Mouse (Mus musculus): ENCODE data around the gene Il18r1. TPM values are rescaled to one million over a fixed set of nuclear protein-coding genes. Genes with fewer than 3 reads are reported as not detected.

Gene Il18r1
- polyA plus RNA-seq, 1 experiment, result not detected

DNA sequence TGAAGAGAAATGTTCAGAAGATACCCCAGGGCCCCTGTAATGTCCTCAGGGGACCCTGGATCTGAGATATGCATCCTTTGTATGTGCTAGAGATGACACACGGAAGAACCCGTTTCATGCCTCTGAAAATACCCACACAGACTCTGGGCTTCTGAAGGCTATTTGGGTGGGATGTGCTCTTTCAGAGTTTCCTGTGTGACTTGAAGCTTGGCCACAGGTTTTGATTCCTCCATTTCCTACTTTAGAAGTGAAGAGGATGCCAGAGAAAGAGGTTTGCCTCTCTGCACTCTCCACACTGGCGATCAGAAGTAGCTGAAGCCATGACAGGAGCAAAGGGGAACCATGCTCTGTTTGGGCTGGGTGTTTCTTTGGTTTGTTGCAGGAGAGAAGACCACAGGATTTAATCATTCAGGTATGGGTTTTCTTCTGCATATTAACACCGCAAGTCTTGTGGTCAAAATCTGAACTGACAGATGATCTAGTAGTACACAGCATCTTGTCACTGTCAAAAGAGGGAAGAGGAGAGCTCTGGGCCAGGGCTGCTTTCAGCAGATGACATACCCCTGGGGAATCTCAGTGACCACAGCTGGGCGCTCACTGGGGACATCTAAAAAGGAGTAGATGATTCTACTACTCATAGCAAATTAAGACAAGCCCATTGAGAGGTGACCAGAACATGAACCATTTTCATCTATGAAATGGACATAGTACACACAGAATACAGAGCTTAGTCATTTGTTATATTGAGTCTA, 58.8 kb downstream of the Il18r1 start:
- H3K27ac ChIP-seq (ENCODE audit: insufficient read depth, low read depth, low read length), result no peak overlapping the region
- no peaks in the 10 kb centered on the region for H3K4me1 ChIP-seq (ENCODE audit: control insufficient read depth, insufficient read depth, low read length)
- TF ChIP-seq POLR2A (IDR thresholded peaks at IDR 0.05; ENCODE audit: borderline replicate concordance, low read depth, low read length) (no peak), CTCF (IDR thresholded peaks at IDR 0.05; ENCODE audit: low read depth, low read length) (no peak)
- H3K4me3 ChIP-seq (ENCODE audit: insufficient read depth, low read length), result no peak overlapping the region

GRCm38 (mm10) chr1:40529287-40529686, 63.9 kb downstream of the Il18r1 start:
- Histone ChIP-seq H3K4me3 (ENCODE audit: insufficient read depth, low read length) (no peak overlapping the region), H3K27ac (ENCODE audit: insufficient read depth, low read depth, low read length) (no peak overlapping the region), H3K4me1 (ENCODE audit: control insufficient read depth, insufficient read depth, low read length) (no peaks in the 10 kb centered on the region)
- TF ChIP-seq CTCF (IDR thresholded peaks at IDR 0.05; ENCODE audit: low read depth, low read length) (no peak), POLR2A (IDR thresholded peaks at IDR 0.05; ENCODE audit: borderline replicate concordance, low read depth, low read length) (no peak)

- H3K4me3 ChIP-seq (ENCODE audit: insufficient read depth, low read length), result no peak overlapping the region
- no peak overlapping the region for H3K27ac ChIP-seq (ENCODE audit: insufficient read depth, low read depth, low read length)
- TF ChIP-seq CTCF (IDR thresholded peaks at IDR 0.05; ENCODE audit: low read depth, low read length) (no peak), POLR2A (IDR thresholded peaks at IDR 0.05; ENCODE audit: borderline replicate concordance, low read depth, low read length) (no peak)
- no peaks in the 10 kb centered on the region for H3K4me1 ChIP-seq (ENCODE audit: control insufficient read depth, insufficient read depth, low read length)
Measured at GRCm38 (mm10) chr1:40537577-40537976, 72.2 kb downstream of the Il18r1 start.

GRCm38 (mm10) chr1:40544650-40545049, 79.3 kb downstream of the Il18r1 start:
- Histone ChIP-seq H3K4me3 (ENCODE audit: insufficient read depth, low read length) (no peak overlapping the region), H3K4me1 (ENCODE audit: control insufficient read depth, insufficient read depth, low read length) (no peaks in the 10 kb centered on the region), H3K27ac (ENCODE audit: insufficient read depth, low read depth, low read length) (no peak overlapping the region)
- TF ChIP-seq POLR2A (IDR thresholded peaks at IDR 0.05; ENCODE audit: borderline replicate concordance, low read depth, low read length) (no peak), CTCF (IDR thresholded peaks at IDR 0.05; ENCODE audit: low read depth, low read length) (no peak)

DNA sequence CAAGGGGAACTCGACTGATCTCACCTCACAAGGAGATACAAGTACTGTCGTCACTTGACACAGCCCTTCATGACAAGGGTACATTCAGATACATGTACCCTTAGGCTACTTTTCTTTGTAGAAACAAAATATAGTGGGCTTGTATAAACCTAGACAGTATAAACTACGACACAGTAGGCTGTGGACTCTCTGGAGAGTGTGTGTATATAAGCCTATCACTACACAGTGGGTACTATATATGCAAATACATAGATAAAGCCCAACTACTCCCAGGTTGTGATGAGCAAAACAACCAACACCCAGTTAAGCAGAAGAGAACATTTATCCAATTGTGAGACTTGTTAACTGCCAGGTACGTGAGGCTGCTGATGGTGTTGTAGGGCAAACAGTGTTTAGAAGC, 81.3 kb downstream of the Il18r1 start:
- H3K4me3 ChIP-seq (ENCODE audit: insufficient read depth, low read length), result no peak overlapping the region
- no peaks in the 10 kb centered on the region for H3K4me1 ChIP-seq (ENCODE audit: control insufficient read depth, insufficient read depth, low read length)
- no peak overlapping the region for H3K27ac ChIP-seq (ENCODE audit: insufficient read depth, low read depth, low read length)
- TF ChIP-seq POLR2A (IDR thresholded peaks at IDR 0.05; ENCODE audit: borderline replicate concordance, low read depth, low read length) (no peak), CTCF (IDR thresholded peaks at IDR 0.05; ENCODE audit: low read depth, low read length) (no peak)

- Histone ChIP-seq H3K4me1 (ENCODE audit: control insufficient read depth, insufficient read depth, low read length) (no peaks in the 10 kb centered on the region), H3K4me3 (ENCODE audit: insufficient read depth, low read length) (no peak overlapping the region), H3K27ac (ENCODE audit: insufficient read depth, low read depth, low read length) (no peak overlapping the region)
- TF ChIP-seq CTCF (IDR thresholded peaks at IDR 0.05; ENCODE audit: low read depth, low read length), result no peak
- TF ChIP-seq POLR2A (IDR thresholded peaks at IDR 0.05; ENCODE audit: borderline replicate concordance, low read depth, low read length), result no peak
Measured at GRCm38 (mm10) chr1:40547064-40547572, 81.8 kb downstream of the Il18r1 start.

- no peaks in the 10 kb centered on the region for H3K4me1 ChIP-seq (ENCODE audit: control insufficient read depth, insufficient read depth, low read length)
- H3K27ac ChIP-seq (ENCODE audit: insufficient read depth, low read depth, low read length), result no peak overlapping the region
- H3K4me3 ChIP-seq (ENCODE audit: insufficient read depth, low read length), result no peak overlapping the region
- no peak for TF ChIP-seq POLR2A (IDR thresholded peaks at IDR 0.05; ENCODE audit: borderline replicate concordance, low read depth, low read length)
- no peak for TF ChIP-seq CTCF (IDR thresholded peaks at IDR 0.05; ENCODE audit: low read depth, low read length)
Measured at GRCm38 (mm10) chr1:40547762-40548161, 82.4 kb downstream of the Il18r1 start.

Other genes with a start within 250 kb of the Il18r1 start
- gene Il1r1, start 240.5 kb upstream of the Il18r1 start, polyA plus RNA-seq (2012; ENCODE audit: insufficient read depth, insufficient read length, missing spikeins), result 0.38 and 0.55 TPM in 2 replicates
- 0.46 and 0.75 TPM in 2 replicates for gene Il1rl2, start 140.9 kb upstream of the Il18r1 start, polyA plus RNA-seq (2012; ENCODE audit: insufficient read depth, insufficient read length, missing spikeins)
- 1.4 and 1.5 TPM in 2 replicates for gene Il1rl1, start 36.0 kb upstream of the Il18r1 start, polyA plus RNA-seq (2012; ENCODE audit: insufficient read depth, insufficient read length, missing spikeins)
- 1.1 and 2.7 TPM in 2 replicates for gene Il18rap, start 49.8 kb downstream of the Il18r1 start, polyA plus RNA-seq (2012; ENCODE audit: insufficient read depth, insufficient read length, missing spikeins)
- gene Slc9a4, start 114.5 kb downstream of the Il18r1 start, polyA plus RNA-seq (2012; ENCODE audit: insufficient read depth, insufficient read length, missing spikeins), result 0.52 and 0.83 TPM in 2 replicates
- gene Slc9a2, start 215.0 kb downstream of the Il18r1 start, polyA plus RNA-seq (2012; ENCODE audit: insufficient read depth, insufficient read length, missing spikeins), result 0.15 TPM in 1 of 2 replicates, not detected in the other